Mouse (Mus musculus) midbrain, embryonic 15.5 days (tissue): ENCODE measurements around the gene Ptger4. TPM values are rescaled to one million over a fixed set of nuclear protein-coding genes. Genes with fewer than 3 reads are reported as not detected.

Source experiments
- ATAC-seq: fragments of 200-750 bp; cut with Nextera tagmentation; replicated peaks from 2 replicates; pipeline ENCODE4 v1.8.0; 2017; ENCODE audit warnings: moderate TSS enrichment
- H3K27ac ChIP-seq: fragments of 300-500 bp; sonication (generic); 2 replicates; pipeline ENCODE4 v1.5.1; 2015; ENCODE audit warnings: mild to moderate bottlenecking, inconsistent platforms
- H3K27me3 ChIP-seq: fragments of 300-500 bp; sonication (generic); replicated peaks from 2 replicates; pipeline ENCODE4 v1.6.1; 2015; ENCODE audit warnings: inconsistent platforms
- H3K36me3 ChIP-seq: fragments of 300-500 bp; sonication (generic); replicated peaks from 2 replicates; pipeline ENCODE4 v1.6.1; 2015; ENCODE audit warnings: inconsistent platforms
- H3K4me1 ChIP-seq: fragments of 300-500 bp; sonication (generic); 2 replicates; pipeline ENCODE4 v1.6.1; 2015; ENCODE audit warnings: inconsistent platforms
- H3K4me2 ChIP-seq: fragments of 300-500 bp; sonication (generic); 2 replicates; pipeline ENCODE4 v1.6.1; 2015; ENCODE audit warnings: inconsistent platforms, mild to moderate bottlenecking, moderate library complexity
- H3K4me3 ChIP-seq: fragments of 300-500 bp; sonication (generic); 2 replicates; pipeline ENCODE4 v1.5.1; 2015; ENCODE audit warnings: mild to moderate bottlenecking, inconsistent platforms
- H3K9ac ChIP-seq: fragments of 300-500 bp; sonication (generic); 2 replicates; pipeline ENCODE4 v1.6.1; 2015; ENCODE audit warnings: mild to moderate bottlenecking, inconsistent platforms
- H3K9me3 ChIP-seq: fragments of 300-500 bp; sonication (generic); 2 replicates; pipeline ENCODE4 v1.6.1; 2016; ENCODE audit warnings: inconsistent platforms
- WGBS: fragments of 180-500 bp; shearing (Covaris S2); methylation state at CpG from one replicate; pipeline ENCODE4 v1.1.7; 2015; ENCODE audit warnings: mixed read lengths; 5-methylcytosine and 5-hydroxymethylcytosine counted together
- polyA plus RNA-seq: library from polyadenylated mRNA; unstranded; fragments of >200 nt; fragmentation: Nextera tagmentation; extraction: Ambion mirVana; gene quantifications from 2 replicates; pipeline ENCODE4 v1.2.1, GENCODE M21; 2015

Ptger4 gene
- polyA plus RNA-seq, 1 experiment from 2014 or later = 1.6 TPM

- 88% methylated on average over 4 of the region's 4 CpGs for WGBS
- Histone ChIP-seq H3K4me2 (no peak overlapping the region), H3K27ac (no peak overlapping the region), H3K9ac (no peak overlapping the region), H3K4me3 (no peak overlapping the region), H3K4me1 (no peaks in the 10 kb centered on the region), H3K36me3 (no peaks in the 10 kb centered on the region), H3K9me3 (no peaks in the 10 kb centered on the region), H3K27me3 (peaks cover 19% of the 10 kb centered on the region)
- no peak for ATAC-seq
These were observed 6.2 kb upstream of the Ptger4 start for GRCm38 (mm10) chr15:5250182-5250581.

- peak overlapping the region; percentile 58 for H3K4me3 ChIP-seq
- H3K9me3 ChIP-seq = no peaks in the 10 kb centered on the region
- WGBS = 8% methylated on average over 40 of the region's 40 CpGs
- peak overlapping the region; percentile 91 for H3K4me2 ChIP-seq
- no peaks in the 10 kb centered on the region for H3K36me3 ChIP-seq
- H3K27ac ChIP-seq = no peak overlapping the region
- H3K4me1 ChIP-seq = peaks cover 29% of the 10 kb centered on the region
- no peak overlapping the region for H3K9ac ChIP-seq
- H3K27me3 ChIP-seq = peaks cover 65% of the 10 kb centered on the region
- ATAC-seq = peak; percentile 21; the same call in 1 of the 2 replicates
These were observed 690 bp downstream of the Ptger4 start for GRCm38 (mm10) chr15:5243036-5243958.

- peak overlapping the region; percentile 55 for H3K9ac ChIP-seq
- ATAC-seq = peak; percentile 73
- peak overlapping the region; percentile 91 for H3K4me2 ChIP-seq
- H3K36me3 ChIP-seq = no peaks in the 10 kb centered on the region
- H3K9me3 ChIP-seq = no peaks in the 10 kb centered on the region
- no peak overlapping the region for H3K27ac ChIP-seq
- H3K4me3 ChIP-seq = peak overlapping the region; percentile 58
- H3K4me1 ChIP-seq = peaks cover 29% of the 10 kb centered on the region
- H3K27me3 ChIP-seq = peaks cover 59% of the 10 kb centered on the region
- 3% methylated on average over 61 of the region's 61 CpGs for WGBS
These were observed 1.5 kb downstream of the Ptger4 start for GRCm38 (mm10) chr15:5242241-5243035.

DNA sequence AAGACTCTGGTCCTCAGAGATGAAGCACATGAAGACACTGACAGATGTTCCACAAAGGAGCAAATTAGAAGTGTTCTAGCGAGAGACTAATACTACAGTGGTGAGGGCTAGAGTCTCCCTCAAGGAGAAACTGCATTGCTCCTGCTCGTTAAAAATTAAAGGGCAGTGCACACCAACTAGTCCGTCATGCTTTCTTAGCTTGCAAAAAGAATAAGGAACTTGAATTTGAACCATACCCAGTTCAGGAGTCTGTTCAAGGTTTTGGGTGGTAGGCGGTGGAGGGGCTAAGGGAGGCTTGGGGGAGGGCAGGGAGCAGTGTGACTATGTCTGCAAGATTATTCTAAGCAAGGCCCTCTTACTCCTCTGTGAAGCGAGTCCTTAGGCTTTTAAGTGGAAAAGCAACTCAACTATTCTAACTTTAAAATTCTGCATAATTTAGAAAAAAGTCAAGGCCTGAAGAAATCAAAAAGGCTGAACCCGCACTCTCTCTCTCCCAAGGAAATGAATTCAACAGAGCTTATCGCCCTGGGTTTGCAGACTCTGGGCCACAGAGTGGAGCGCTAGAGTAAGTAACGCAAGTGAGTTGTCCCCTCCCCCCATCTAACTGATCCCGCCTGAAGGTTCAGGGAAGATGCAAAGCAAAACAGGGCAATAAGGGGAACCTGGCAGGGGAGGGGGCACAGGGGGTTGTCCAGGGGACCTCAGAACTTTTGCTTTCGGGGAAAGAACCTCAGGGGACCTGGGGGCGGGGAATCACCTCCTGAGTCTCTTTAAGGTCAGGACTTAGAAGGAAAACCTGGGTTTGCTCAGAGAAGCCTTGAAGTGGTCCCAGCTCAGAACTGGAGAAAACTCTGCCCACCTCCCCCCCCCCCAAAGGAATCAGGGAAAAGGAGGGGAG, 2.4 kb downstream of the Ptger4 start:
- H3K27me3 ChIP-seq = peaks cover 56% of the 10 kb centered on the region
- H3K4me2 ChIP-seq = peak overlapping the region; percentile 91
- peaks cover 29% of the 10 kb centered on the region for H3K4me1 ChIP-seq
- peak overlapping the region; percentile 55; the same call in 1 of the 2 replicates for H3K9ac ChIP-seq
- ATAC-seq = peak; percentile 43
- no peak overlapping the region for H3K27ac ChIP-seq
- H3K36me3 ChIP-seq = no peaks in the 10 kb centered on the region
- WGBS = 20% methylated on average over 12 of the region's 12 CpGs
- peak overlapping the region; percentile 58 for H3K4me3 ChIP-seq
- no peaks in the 10 kb centered on the region for H3K9me3 ChIP-seq

DNA sequence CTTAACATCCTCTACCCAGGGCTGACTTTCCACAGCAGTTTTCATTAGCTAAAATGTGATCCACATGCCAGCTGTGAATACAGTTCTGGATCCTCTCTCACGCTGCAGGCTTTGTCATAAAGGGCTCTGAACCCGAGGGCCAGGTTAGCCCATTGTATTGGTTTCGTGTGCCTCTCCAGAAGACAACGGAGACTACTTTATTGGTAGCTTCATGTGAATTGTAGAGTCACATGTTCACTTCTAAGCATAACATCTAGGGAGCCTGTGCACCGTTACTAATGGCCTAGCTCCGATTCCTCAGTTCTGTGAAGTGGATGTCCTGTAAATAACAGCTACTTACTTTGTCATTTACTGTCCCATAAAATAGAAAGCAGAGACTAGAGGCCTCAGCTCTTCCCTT, 3.6 kb downstream of the Ptger4 start:
- no peak for ATAC-seq
- 84% methylated on average over 6 of the region's 6 CpGs for WGBS
- H3K4me1 ChIP-seq = peaks cover 29% of the 10 kb centered on the region
- no peaks in the 10 kb centered on the region for H3K9me3 ChIP-seq
- no peak overlapping the region for H3K27ac ChIP-seq
- no peak overlapping the region for H3K4me3 ChIP-seq
- no peak overlapping the region for H3K4me2 ChIP-seq
- no peaks in the 10 kb centered on the region for H3K36me3 ChIP-seq
- H3K9ac ChIP-seq = no peak overlapping the region
- H3K27me3 ChIP-seq = peaks cover 49% of the 10 kb centered on the region

DNA sequence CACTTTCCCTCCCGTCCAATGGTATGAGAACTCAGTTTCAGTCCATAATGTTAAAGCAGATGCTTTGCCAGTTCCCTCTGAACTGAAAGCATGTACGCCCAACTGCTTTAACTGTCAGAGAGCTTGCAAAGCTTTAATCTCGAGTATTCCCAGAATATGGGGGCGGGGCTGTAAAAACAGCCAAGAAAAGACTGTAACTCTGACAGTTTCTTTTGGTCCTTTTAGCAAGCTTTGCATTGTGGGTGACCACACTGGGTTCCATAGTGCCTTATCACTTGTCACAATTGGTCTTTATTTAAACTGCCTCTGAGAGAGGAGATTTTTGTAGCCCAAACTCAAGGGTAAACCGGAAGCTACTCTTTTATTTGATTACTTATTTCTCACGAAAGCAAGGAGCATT, 4.1 kb downstream of the Ptger4 start:
- no peaks in the 10 kb centered on the region for H3K36me3 ChIP-seq
- no peak overlapping the region for H3K27ac ChIP-seq
- no peak for ATAC-seq
- peaks cover 29% of the 10 kb centered on the region for H3K4me1 ChIP-seq
- H3K9ac ChIP-seq = no peak overlapping the region
- WGBS = 75% methylated on average over 6 of the region's 6 CpGs
- no peak overlapping the region for H3K4me2 ChIP-seq
- peaks cover 45% of the 10 kb centered on the region for H3K27me3 ChIP-seq
- H3K4me3 ChIP-seq = no peak overlapping the region
- no peaks in the 10 kb centered on the region for H3K9me3 ChIP-seq

GRCm38 (mm10) chr15:5239361-5239760, 4.6 kb downstream of the Ptger4 start:
- WGBS = 72% methylated on average over 4 of the region's 4 CpGs
- H3K27me3 ChIP-seq = peaks cover 39% of the 10 kb centered on the region

GRCm38 (mm10) chr15:5238553-5238952, 5.4 kb downstream of the Ptger4 start:
- ATAC-seq = no peak
- Histone ChIP-seq H3K27me3 (peaks cover 31% of the 10 kb centered on the region), H3K4me3 (no peak overlapping the region), H3K36me3 (no peaks in the 10 kb centered on the region), H3K9me3 (no peaks in the 10 kb centered on the region), H3K4me2 (no peak overlapping the region), H3K9ac (no peak overlapping the region), H3K4me1 (peaks cover 18% of the 10 kb centered on the region), H3K27ac (no peak overlapping the region)
- 92% methylated on average over 4 of the region's 4 CpGs for WGBS

More at GRCm38 (mm10) chr15:5239361-5239760, 4.6 kb downstream of the Ptger4 start:
- no peak overlapping the region for H3K9ac ChIP-seq
- no peak overlapping the region for H3K4me3 ChIP-seq
- H3K9me3 ChIP-seq = no peaks in the 10 kb centered on the region
- peaks cover 24% of the 10 kb centered on the region for H3K4me1 ChIP-seq
- no peak overlapping the region for H3K27ac ChIP-seq
- H3K4me2 ChIP-seq = no peak overlapping the region
- ATAC-seq = no peak
- no peaks in the 10 kb centered on the region for H3K36me3 ChIP-seq

DNA sequence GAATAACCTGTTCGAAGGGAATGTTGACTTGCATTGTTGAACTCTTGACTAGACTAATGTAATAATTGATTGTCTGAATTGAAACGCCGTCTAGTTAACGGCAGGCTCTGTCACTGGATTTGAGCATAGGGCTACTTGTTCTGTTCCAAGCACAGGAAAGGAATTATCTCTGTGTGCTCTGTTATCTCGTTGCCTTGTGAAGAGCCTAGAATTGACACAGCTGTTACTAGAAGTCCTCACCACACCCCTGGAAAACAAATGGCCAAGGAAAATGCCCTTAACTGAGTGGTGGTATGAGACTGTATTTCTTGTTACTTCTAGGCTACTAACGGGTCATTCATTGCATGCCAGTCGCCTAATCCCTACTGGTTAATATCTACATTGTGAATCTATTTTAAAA, 5.9 kb downstream of the Ptger4 start:
- H3K4me3 ChIP-seq = no peak overlapping the region
- peaks cover 13% of the 10 kb centered on the region for H3K4me1 ChIP-seq
- ATAC-seq = no peak
- WGBS = 84% methylated on average over 7 of the region's 7 CpGs
- H3K9me3 ChIP-seq = no peaks in the 10 kb centered on the region
- no peak overlapping the region for H3K9ac ChIP-seq
- peaks cover 26% of the 10 kb centered on the region for H3K27me3 ChIP-seq
- no peak overlapping the region for H3K27ac ChIP-seq
- no peak overlapping the region for H3K4me2 ChIP-seq
- H3K36me3 ChIP-seq = no peaks in the 10 kb centered on the region

DNA sequence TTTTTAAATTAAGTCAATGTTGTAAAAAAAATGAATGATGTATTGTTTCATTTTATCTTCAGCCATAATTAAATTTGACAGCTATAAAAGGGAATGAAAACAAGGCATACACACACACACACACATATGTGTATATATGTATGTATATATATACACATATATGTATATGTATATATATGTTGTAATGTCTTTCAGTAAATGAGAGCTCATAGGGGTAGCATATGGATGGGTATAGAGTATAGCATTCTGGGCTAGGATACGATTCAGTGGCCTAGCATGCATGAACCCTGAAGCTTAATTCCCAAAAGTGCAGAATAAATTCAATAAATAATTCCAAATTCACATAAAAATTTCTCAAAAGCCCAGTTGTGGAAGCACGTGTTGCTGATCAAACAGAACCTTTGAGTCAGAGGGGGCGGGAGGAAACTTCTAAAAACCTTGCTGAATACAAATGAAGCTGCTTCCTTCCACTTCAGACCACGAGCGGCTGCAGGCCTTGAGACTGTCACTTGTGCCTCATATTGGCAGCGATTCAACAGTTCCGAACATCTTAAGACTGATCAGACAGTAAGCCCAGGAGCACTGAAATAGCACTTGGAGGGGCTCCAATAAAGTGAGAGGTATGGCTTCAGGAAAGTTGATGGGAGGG, 6.9 kb downstream of the Ptger4 start:
- peaks cover 18% of the 10 kb centered on the region for H3K27me3 ChIP-seq
- no peaks in the 10 kb centered on the region for H3K36me3 ChIP-seq
- 53% methylated on average over 7 of the region's 7 CpGs for WGBS
- ATAC-seq = peak; percentile 43; the same call in 1 of the 2 replicates
- no peak overlapping the region for H3K9ac ChIP-seq
- no peak overlapping the region for H3K27ac ChIP-seq
- H3K4me1 ChIP-seq = peaks cover 4% of the 10 kb centered on the region
- H3K4me3 ChIP-seq = no peak overlapping the region
- H3K9me3 ChIP-seq = no peaks in the 10 kb centered on the region
- no peak overlapping the region for H3K4me2 ChIP-seq

- no peaks in the 10 kb centered on the region for H3K9me3 ChIP-seq
- no peak overlapping the region for H3K27ac ChIP-seq
- H3K4me3 ChIP-seq = no peak overlapping the region
- H3K27me3 ChIP-seq = peaks cover 12% of the 10 kb centered on the region
- no peaks in the 10 kb centered on the region for H3K36me3 ChIP-seq
- 16% methylated on average over 6 of the region's 6 CpGs for WGBS
- no peaks in the 10 kb centered on the region for H3K4me1 ChIP-seq
- ATAC-seq = peak; percentile 87
- H3K4me2 ChIP-seq = no peak overlapping the region
- no peak overlapping the region for H3K9ac ChIP-seq
These were observed 7.4 kb downstream of the Ptger4 start for GRCm38 (mm10) chr15:5236538-5236937.
